In genomic region chr2:52875801-52876200, GRCm38 (mm10) we compare ENCODE assay signal across 16 mouse cellular contexts.
"Had no signal": no experiment of that assay in that cellular context is flagged by ENCODE, and none has a peak within 500 bp of the region (broad histone marks: within the 10 kb centered on the region; RNA-seq: fewer than 3 reads in every experiment).

No protein-coding gene starts in this region.

- H3K4me3 ChIP-seq: liver, embryonic 15.5 days; megakaryocyte, embryonic 14.5 days; midbrain, embryonic 13.5 days; midbrain, embryonic 15.5 days; neural tube, embryonic 12.5 days; stomach, embryonic 15.5 days had no signal

- H3K9me3 ChIP-seq: liver, embryonic 15.5 days; megakaryocyte, embryonic 14.5 days; midbrain, embryonic 13.5 days; midbrain, embryonic 15.5 days; neural tube, embryonic 12.5 days; stomach, embryonic 15.5 days had no signal

- ATAC-seq: liver, postnatal 0 days; midbrain, embryonic 13.5 days; midbrain, embryonic 15.5 days had no signal

- H3K9ac ChIP-seq: liver, embryonic 15.5 days; liver, postnatal 0 days; lung, embryonic 14.5 days; midbrain, embryonic 13.5 days; midbrain, embryonic 15.5 days; neural tube, embryonic 12.5 days; stomach, embryonic 15.5 days had no signal

- H3K4me1 ChIP-seq: liver, embryonic 15.5 days; megakaryocyte, embryonic 14.5 days had no signal

- H3K36me3 ChIP-seq: liver, embryonic 15.5 days; midbrain, embryonic 13.5 days; midbrain, embryonic 15.5 days; neural tube, embryonic 12.5 days; stomach, embryonic 15.5 days had no signal

- H3K27ac ChIP-seq: liver, embryonic 15.5 days; macrophage; midbrain, embryonic 13.5 days; midbrain, embryonic 15.5 days; neural tube, embryonic 12.5 days; stomach, embryonic 15.5 days had no signal

- DNase-seq: liver, postnatal 0 days; lung, embryonic 14.5 days; lung, postnatal 14 days; lung, postnatal 36 days; right cerebral cortex, postnatal 14 days; thymus, adult 18-20 months; thymus, postnatal 14 days; thymus, postnatal 36 days had no signal

- H3K4me2 ChIP-seq: liver, embryonic 15.5 days; lung, embryonic 14.5 days; midbrain, embryonic 11.5 days; midbrain, embryonic 13.5 days; midbrain, embryonic 15.5 days; neural tube, embryonic 12.5 days; stomach, embryonic 15.5 days had no signal

- H3K27me3 ChIP-seq: liver, embryonic 15.5 days; megakaryocyte, embryonic 14.5 days; midbrain, embryonic 13.5 days; midbrain, embryonic 15.5 days; neural tube, embryonic 12.5 days; stomach, embryonic 15.5 days had no signal
